Mouse (Mus musculus) erythroblast, embryonic 14.5 days (primary cell): ENCODE measurements around the gene Slamf6. TPM values are rescaled to one million over a fixed set of nuclear protein-coding genes. Genes with fewer than 3 reads are reported as not detected.

Source experiments
- H3K27me3 ChIP-seq: 2 replicates; pipeline ENCODE4 v1.6.1; 2012; ENCODE audit warnings: inconsistent platforms; ENCODE audit not compliant: control insufficient read depth
- H3K36me3 ChIP-seq: 2 replicates; pipeline ENCODE4 v1.6.1; 2012; ENCODE audit warnings: mild to moderate bottlenecking, inconsistent platforms; ENCODE audit not compliant: control insufficient read depth
- H3K4me1 ChIP-seq: 2 replicates; pipeline ENCODE4 v1.6.1; 2012; ENCODE audit warnings: inconsistent platforms; ENCODE audit not compliant: control insufficient read depth
- H3K4me3 ChIP-seq: replicated peaks from 2 replicates; pipeline ENCODE3; 2012; ENCODE audit warnings: moderate library complexity, mild to moderate bottlenecking, inconsistent platforms
- H3K9me3 ChIP-seq: 2 replicates; pipeline ENCODE4 v1.6.1; 2012; ENCODE audit warnings: low read length, inconsistent platforms, mixed read lengths; ENCODE audit not compliant: control insufficient read depth
- GATA1 ChIP-seq: IDR thresholded peaks from 2 replicates; pipeline ENCODE4 v1.6.1; 2012; ENCODE audit warnings: low read length, inconsistent platforms, mixed read lengths
- TAL1 ChIP-seq: IDR thresholded peaks from 3 replicates; pipeline ENCODE4 v1.6.1; 2012; ENCODE audit warnings: low read length, inconsistent platforms, mixed read lengths
- polyA plus RNA-seq: library from polyadenylated mRNA; stranded (reverse); fragments of >175 nt; gene quantifications from 2 replicates; pipeline ENCODE4 v1.2.3, GENCODE M21; 2012

The Slamf6 gene
- polyA plus RNA-seq, 1 experiment, result 0.01 TPM

DNA sequence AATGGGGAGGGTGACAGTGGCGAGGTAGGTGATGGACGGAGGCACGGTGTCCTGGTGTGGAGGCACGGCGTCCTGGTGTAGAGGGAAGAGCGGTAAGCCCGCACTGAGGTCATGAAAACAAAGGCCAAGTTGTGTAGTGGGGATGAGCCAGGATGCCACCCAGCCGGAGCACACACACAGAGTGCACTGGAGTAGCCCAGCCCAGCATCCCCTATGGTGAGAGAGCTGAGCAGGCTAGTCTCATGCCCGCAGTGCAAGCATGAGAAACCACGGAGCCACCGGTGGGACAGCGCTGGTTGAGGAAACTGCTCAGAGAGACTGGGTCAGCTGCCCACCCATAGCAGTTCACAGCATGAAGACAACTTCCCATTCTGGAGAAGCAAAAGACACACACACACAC is 84.3 kb downstream of the Slamf6 start:
- H3K4me3 ChIP-seq, result no peak overlapping the region
- TF ChIP-seq GATA1 (no peak), TAL1 (no peak)
- H3K4me1 ChIP-seq, result no peaks in the 10 kb centered on the region
- H3K9me3 ChIP-seq, result no peaks in the 10 kb centered on the region
- H3K27me3 ChIP-seq, result no peaks in the 10 kb centered on the region
- no peaks in the 10 kb centered on the region for H3K36me3 ChIP-seq

Other genes starting within 250 kb of the Slamf6 start
- not detected in 2 replicates for gene Cd48, start 235.5 kb upstream of the Slamf6 start, polyA plus RNA-seq
- gene Slamf1, start 150.4 kb upstream of the Slamf6 start, polyA plus RNA-seq, result 0.01 TPM in 1 of 2 replicates, not detected in the other
- not detected in 2 replicates for gene Cd84, start 77.8 kb upstream of the Slamf6 start, polyA plus RNA-seq
- not detected in 2 replicates for gene Gm10521, start 21.9 kb upstream of the Slamf6 start, polyA plus RNA-seq
- 0.01 TPM in 1 of 2 replicates, not detected in the other for gene Vangl2, start 110.9 kb downstream of the Slamf6 start, polyA plus RNA-seq
- not detected in 2 replicates for gene Nhlh1, start 140.1 kb downstream of the Slamf6 start, polyA plus RNA-seq
- gene Copa, start 165.0 kb downstream of the Slamf6 start, polyA plus RNA-seq, result 0.55 and 0.78 TPM in 2 replicates
- 0.30 and 0.64 TPM in 2 replicates for gene Ncstn, start 165.3 kb downstream of the Slamf6 start, polyA plus RNA-seq
- 1.4 and 2.0 TPM in 2 replicates for gene Pex19, start 209.2 kb downstream of the Slamf6 start, polyA plus RNA-seq
- 4.1 and 4.3 TPM in 2 replicates for gene Dcaf8, start 230.6 kb downstream of the Slamf6 start, polyA plus RNA-seq